Mouse (Mus musculus): ENCODE measurements around the gene Ltbp4. TPM values are rescaled to one million over a fixed set of nuclear protein-coding genes. Genes with fewer than 3 reads are reported as not detected.

Gene Ltbp4
- polyA plus RNA-seq, 2 experiments, result 54.3 to 86.0 TPM

- Histone ChIP-seq H3K4me2 (replicated peaks; ENCODE audit: low read depth, low read length, severe bottlenecking) (no peak overlapping the region), H3K4me1 (ENCODE audit: control insufficient read depth, insufficient read depth, low read length) (peaks cover 37% of the 10 kb centered on the region), H3K9ac (ENCODE audit: low read depth, low read length, severe bottlenecking) (no peak overlapping the region), H3K27me3 (ENCODE audit: control insufficient read depth, insufficient read depth, low read length) (peaks cover 42% of the 10 kb centered on the region), H3K27ac (replicated peaks; ENCODE audit: low read depth, low read length) (no peak overlapping the region), H3K36me3 (ENCODE audit: control insufficient read depth, insufficient read depth, low read length) (no peaks in the 10 kb centered on the region), H3K9me3 (ENCODE audit: control insufficient read depth, low read length) (no peaks in the 10 kb centered on the region), H3K4me3 (replicated peaks; ENCODE audit: low read length) (no peak overlapping the region)
- no peak for DNase-seq (ENCODE audit: low spot score)
- TF ChIP-seq POLR2A (IDR thresholded peaks at IDR 0.05; ENCODE audit: borderline replicate concordance, extremely low read depth, insufficient read depth, insufficient read length), result no peak
- 60% methylated on average over 15 of the region's 15 CpGs for WGBS
- ATAC-seq (ENCODE audit: low FRiP score, low read depth), result no peak
Observed at GRCm38 (mm10) chr7:27335011-27335720, 2.3 kb downstream of the Ltbp4 start.

GRCm38 (mm10) chr7:27334405-27334911, 3.0 kb downstream of the Ltbp4 start:
- ATAC-seq (ENCODE audit: low FRiP score, low read depth) (no peak), DNase-seq (ENCODE audit: low spot score) (no peak)
- no peaks in the 10 kb centered on the region for H3K36me3 ChIP-seq (ENCODE audit: control insufficient read depth, insufficient read depth, low read length)
- no peak for TF ChIP-seq POLR2A (IDR thresholded peaks at IDR 0.05; ENCODE audit: borderline replicate concordance, extremely low read depth, insufficient read depth, insufficient read length)
- H3K9ac ChIP-seq (ENCODE audit: low read depth, low read length, severe bottlenecking), result no peak overlapping the region
- WGBS, result 6% methylated on average over 27 of the region's 32 CpGs
- peak overlapping the region; percentile 94 for H3K4me2 ChIP-seq (replicated peaks; ENCODE audit: low read depth, low read length, severe bottlenecking)
- H3K27me3 ChIP-seq (ENCODE audit: control insufficient read depth, insufficient read depth, low read length), result peaks cover 49% of the 10 kb centered on the region
- H3K4me1 ChIP-seq (ENCODE audit: control insufficient read depth, insufficient read depth, low read length), result peaks cover 41% of the 10 kb centered on the region
- H3K9me3 ChIP-seq (ENCODE audit: control insufficient read depth, low read length), result no peaks in the 10 kb centered on the region
- H3K4me3 ChIP-seq (replicated peaks; ENCODE audit: low read length), result peak overlapping the region; percentile 50
- no peak overlapping the region for H3K27ac ChIP-seq (replicated peaks; ENCODE audit: low read depth, low read length)

GRCm38 (mm10) chr7:27333316-27333941, 4.1 kb downstream of the Ltbp4 start:
- Histone ChIP-seq H3K36me3 (ENCODE audit: control insufficient read depth, insufficient read depth, low read length) (no peaks in the 10 kb centered on the region), H3K27ac (replicated peaks; ENCODE audit: low read depth, low read length) (0 out of 2 replicates have a peak overlapping the region, but pooled peaks have one; percentile 30), H3K4me2 (replicated peaks; ENCODE audit: low read depth, low read length, severe bottlenecking) (peak overlapping the region; percentile 94), H3K27me3 (ENCODE audit: control insufficient read depth, insufficient read depth, low read length) (peaks cover 60% of the 10 kb centered on the region), H3K4me3 (replicated peaks; ENCODE audit: low read length) (peak overlapping the region; percentile 50), H3K9me3 (ENCODE audit: control insufficient read depth, low read length) (no peaks in the 10 kb centered on the region), H3K4me1 (ENCODE audit: control insufficient read depth, insufficient read depth, low read length) (peaks cover 49% of the 10 kb centered on the region), H3K9ac (ENCODE audit: low read depth, low read length, severe bottlenecking) (peak overlapping the region; percentile 63)
- DNase-seq (ENCODE audit: low spot score) (no peak), ATAC-seq (ENCODE audit: low FRiP score, low read depth) (no peak)
- no peak for TF ChIP-seq POLR2A (IDR thresholded peaks at IDR 0.05; ENCODE audit: borderline replicate concordance, extremely low read depth, insufficient read depth, insufficient read length)
- WGBS, result 5% methylated on average over 70 of the region's 77 CpGs

- TF ChIP-seq POLR2A (IDR thresholded peaks at IDR 0.05; ENCODE audit: borderline replicate concordance, extremely low read depth, insufficient read depth, insufficient read length), result no peak
- peak; percentile 91 for DNase-seq (ENCODE audit: low spot score)
- Histone ChIP-seq H3K27me3 (ENCODE audit: control insufficient read depth, insufficient read depth, low read length) (peaks cover 61% of the 10 kb centered on the region), H3K9me3 (ENCODE audit: control insufficient read depth, low read length) (no peaks in the 10 kb centered on the region), H3K4me3 (replicated peaks; ENCODE audit: low read length) (peak overlapping the region; percentile 50), H3K4me1 (ENCODE audit: control insufficient read depth, insufficient read depth, low read length) (peaks cover 49% of the 10 kb centered on the region), H3K9ac (ENCODE audit: low read depth, low read length, severe bottlenecking) (peak overlapping the region; percentile 63), H3K4me2 (replicated peaks; ENCODE audit: low read depth, low read length, severe bottlenecking) (peak overlapping the region; percentile 94), H3K36me3 (ENCODE audit: control insufficient read depth, insufficient read depth, low read length) (peaks cover under 1% of the 10 kb centered on the region; the same call in 1 of the 2 replicates), H3K27ac (replicated peaks; ENCODE audit: low read depth, low read length) (0 out of 2 replicates have a peak overlapping the region, but pooled peaks have one; percentile 30)
- ATAC-seq (ENCODE audit: low FRiP score, low read depth), result no peak
- 2% methylated on average over 32 of the region's 39 CpGs for WGBS
Observed at GRCm38 (mm10) chr7:27332353-27333199, 4.9 kb downstream of the Ltbp4 start.

GRCm38 (mm10) chr7:27331854-27332253, 5.6 kb downstream of the Ltbp4 start:
- no peak overlapping the region; the same call in 1 of the 2 replicates for H3K27ac ChIP-seq (replicated peaks; ENCODE audit: low read depth, low read length)
- peak overlapping the region; percentile 50 for H3K4me3 ChIP-seq (replicated peaks; ENCODE audit: low read length)
- TF ChIP-seq POLR2A (IDR thresholded peaks at IDR 0.05; ENCODE audit: borderline replicate concordance, extremely low read depth, insufficient read depth, insufficient read length), result no peak
- H3K9ac ChIP-seq (ENCODE audit: low read depth, low read length, severe bottlenecking), result no peak overlapping the region
- ATAC-seq (ENCODE audit: low FRiP score, low read depth) (no peak), DNase-seq (ENCODE audit: low spot score) (no peak)
- H3K9me3 ChIP-seq (ENCODE audit: control insufficient read depth, low read length), result no peaks in the 10 kb centered on the region
- peaks cover 68% of the 10 kb centered on the region for H3K27me3 ChIP-seq (ENCODE audit: control insufficient read depth, insufficient read depth, low read length)
- peaks cover 5% of the 10 kb centered on the region; the same call in 1 of the 2 replicates for H3K36me3 ChIP-seq (ENCODE audit: control insufficient read depth, insufficient read depth, low read length)
- peaks cover 46% of the 10 kb centered on the region for H3K4me1 ChIP-seq (ENCODE audit: control insufficient read depth, insufficient read depth, low read length)
- WGBS, result 5% methylated on average over 8 of the region's 8 CpGs
- H3K4me2 ChIP-seq (replicated peaks; ENCODE audit: low read depth, low read length, severe bottlenecking), result peak overlapping the region; percentile 94
